Mouse (Mus musculus) neural tube, embryonic 13.5 days (tissue): Measurements from ENCODE around the gene Dpep2nb. TPM values are rescaled to one million over a fixed set of nuclear protein-coding genes. Genes with fewer than 3 reads are reported as not detected.

ENCODE experiments used
- ATAC-seq: fragments of 200-750 bp; cut with Nextera tagmentation; 2 replicates; pipeline ENCODE4 v1.8.0; 2017; ENCODE audit warnings: low read depth, mild to moderate bottlenecking, moderate TSS enrichment, moderate library complexity
- H3K27ac ChIP-seq: fragments of 300-500 bp; sonication (generic); replicated peaks from 2 replicates; pipeline ENCODE4 v1.5.1; 2015; ENCODE audit warnings: moderate library complexity, mild to moderate bottlenecking, inconsistent platforms
- H3K27me3 ChIP-seq: fragments of 300-500 bp; sonication (generic); 2 replicates; pipeline ENCODE4 v1.6.1; 2015; ENCODE audit warnings: mild to moderate bottlenecking, inconsistent platforms
- H3K36me3 ChIP-seq: fragments of 300-500 bp; sonication (generic); 2 replicates; pipeline ENCODE4 v1.6.1; 2015; ENCODE audit warnings: mild to moderate bottlenecking, inconsistent platforms
- H3K4me1 ChIP-seq: fragments of 300-500 bp; sonication (generic); replicated peaks from 2 replicates; pipeline ENCODE4 v1.6.1; 2015; ENCODE audit warnings: inconsistent platforms
- H3K4me2 ChIP-seq: fragments of 300-500 bp; sonication (generic); 2 replicates; pipeline ENCODE4 v1.6.1; 2015; ENCODE audit warnings: inconsistent platforms, mild to moderate bottlenecking, moderate library complexity
- H3K4me3 ChIP-seq: fragments of 300-500 bp; sonication (generic); 2 replicates; pipeline ENCODE4 v1.5.1; 2015; ENCODE audit warnings: mild to moderate bottlenecking, inconsistent platforms
- H3K9ac ChIP-seq: fragments of 300-500 bp; sonication (generic); 2 replicates; pipeline ENCODE4 v1.6.1; 2015; ENCODE audit warnings: moderate library complexity, mild to moderate bottlenecking, inconsistent platforms
- H3K9me3 ChIP-seq: fragments of 300-500 bp; sonication (generic); 2 replicates; pipeline ENCODE4 v1.6.1; 2016; ENCODE audit warnings: inconsistent platforms
- WGBS: fragments of 180-500 bp; shearing (Covaris S2); methylation state at CpG from one replicate; pipeline ENCODE4 v1.1.7; 2015; 5-methylcytosine and 5-hydroxymethylcytosine counted together
- polyA plus RNA-seq: library from polyadenylated mRNA; unstranded; fragments of >200 nt; fragmentation: Nextera tagmentation; extraction: Ambion mirVana; gene quantifications from 2 replicates; pipeline ENCODE4 v1.2.1, GENCODE M21; 2015

Dpep2nb gene
- polyA plus RNA-seq, 1 experiment from 2014 or later = 0.24 TPM

GRCm38 (mm10) chr8:105971019-105971720 is 34.6 kb downstream of the Dpep2nb start:
- no peak overlapping the region for H3K27ac ChIP-seq
- no peak overlapping the region for H3K4me3 ChIP-seq
- 70% methylated on average over 8 of the region's 8 CpGs for WGBS
- H3K9me3 ChIP-seq = no peaks in the 10 kb centered on the region
- no peak for ATAC-seq
- H3K9ac ChIP-seq = no peak overlapping the region
- peaks cover 21% of the 10 kb centered on the region for H3K27me3 ChIP-seq
- H3K36me3 ChIP-seq = no peaks in the 10 kb centered on the region
- no peaks in the 10 kb centered on the region for H3K4me1 ChIP-seq
- H3K4me2 ChIP-seq = no peak overlapping the region

- no peaks in the 10 kb centered on the region for H3K9me3 ChIP-seq
- H3K4me3 ChIP-seq = no peak overlapping the region
- WGBS = 79% methylated on average over 1 of the region's 1 CpGs
- H3K9ac ChIP-seq = no peak overlapping the region
- H3K27ac ChIP-seq = no peak overlapping the region
- H3K4me2 ChIP-seq = no peak overlapping the region
- H3K27me3 ChIP-seq = peaks cover 39% of the 10 kb centered on the region
- H3K4me1 ChIP-seq = peaks cover 11% of the 10 kb centered on the region
- no peaks in the 10 kb centered on the region for H3K36me3 ChIP-seq
- no peak for ATAC-seq
Observed at GRCm38 (mm10) chr8:105969367-105969766, 36.4 kb downstream of the Dpep2nb start.

- H3K4me3 ChIP-seq = peak overlapping the region; percentile 4; the same call in 1 of the 2 replicates
- ATAC-seq = no peak
- H3K36me3 ChIP-seq = no peaks in the 10 kb centered on the region
- no peaks in the 10 kb centered on the region for H3K9me3 ChIP-seq
- H3K9ac ChIP-seq = no peak overlapping the region
- H3K27ac ChIP-seq = no peak overlapping the region
- H3K4me1 ChIP-seq = peaks cover 11% of the 10 kb centered on the region
- H3K27me3 ChIP-seq = peaks cover 45% of the 10 kb centered on the region
- peak overlapping the region; percentile 60 for H3K4me2 ChIP-seq
- 8% methylated on average over 19 of the region's 19 CpGs for WGBS
Observed at GRCm38 (mm10) chr8:105966692-105967311, 39.0 kb downstream of the Dpep2nb start.

- H3K4me3 ChIP-seq = peak within 1 kb of the TSS; percentile 50
- WGBS = under 1% methylated on average over 35 of the region's 47 CpGs
- peaks cover 11% of the 10 kb centered on the region for H3K4me1 ChIP-seq
- H3K9me3 ChIP-seq = no peaks in the 10 kb centered on the region
- H3K36me3 ChIP-seq = no peaks in the 10 kb centered on the region
- ATAC-seq = peak; percentile 71
- H3K9ac ChIP-seq = peak within 1 kb of the TSS; percentile 68
- peaks cover 45% of the 10 kb centered on the region for H3K27me3 ChIP-seq
- H3K27ac ChIP-seq = no peak within 1 kb of the TSS
- H3K4me2 ChIP-seq = peak within 1 kb of the TSS; percentile 60
Observed at GRCm38 (mm10) chr8:105965905-105966341, 39.9 kb downstream of the Dpep2nb start, which contains the start of gene Slc12a4. Gene Slc12a4, minus strand, starts transcription at chr8:105966097.

- WGBS = 3% methylated on average over 34 of the region's 40 CpGs
- ATAC-seq = peak; percentile 69
- no peaks in the 10 kb centered on the region for H3K36me3 ChIP-seq
- H3K27ac ChIP-seq = no peak overlapping the region
- no peaks in the 10 kb centered on the region for H3K9me3 ChIP-seq
- H3K27me3 ChIP-seq = peaks cover 45% of the 10 kb centered on the region
- peak overlapping the region; percentile 50 for H3K4me3 ChIP-seq
- peaks cover 11% of the 10 kb centered on the region for H3K4me1 ChIP-seq
- peak overlapping the region; percentile 60 for H3K4me2 ChIP-seq
- H3K9ac ChIP-seq = peak overlapping the region; percentile 68
Observed at GRCm38 (mm10) chr8:105965266-105965904, 40.4 kb downstream of the Dpep2nb start.

GRCm38 (mm10) chr8:105964506-105965265 is 41.1 kb downstream of the Dpep2nb start:
- H3K9ac ChIP-seq = peak overlapping the region; percentile 68; the same call in 1 of the 2 replicates
- H3K9me3 ChIP-seq = no peaks in the 10 kb centered on the region
- peak overlapping the region; percentile 50 for H3K4me3 ChIP-seq
- 69% methylated on average over 12 of the region's 12 CpGs for WGBS
- peaks cover 11% of the 10 kb centered on the region for H3K4me1 ChIP-seq
- no peaks in the 10 kb centered on the region for H3K36me3 ChIP-seq
- no peak overlapping the region for H3K27ac ChIP-seq
- ATAC-seq = no peak
- peaks cover 45% of the 10 kb centered on the region for H3K27me3 ChIP-seq
- peak overlapping the region; percentile 60 for H3K4me2 ChIP-seq

- H3K4me3 ChIP-seq = no peak overlapping the region
- WGBS = 87% methylated on average over 10 of the region's 10 CpGs
Observed at GRCm38 (mm10) chr8:105961536-105961935, 44.2 kb downstream of the Dpep2nb start.

GRCm38 (mm10) chr8:105961101-105961500 is 44.7 kb downstream of the Dpep2nb start:
- Histone ChIP-seq H3K9ac (no peak overlapping the region), H3K4me3 (no peak overlapping the region), H3K4me1 (peaks cover 11% of the 10 kb centered on the region), H3K27me3 (peaks cover 23% of the 10 kb centered on the region), H3K27ac (no peak overlapping the region), H3K9me3 (no peaks in the 10 kb centered on the region), H3K36me3 (no peaks in the 10 kb centered on the region), H3K4me2 (no peak overlapping the region)
- no peak for ATAC-seq
- WGBS = 78% methylated on average over 14 of the region's 14 CpGs

More at GRCm38 (mm10) chr8:105961536-105961935, 44.2 kb downstream of the Dpep2nb start:
- Histone ChIP-seq H3K9me3 (no peaks in the 10 kb centered on the region), H3K27me3 (peaks cover 27% of the 10 kb centered on the region), H3K4me2 (no peak overlapping the region), H3K36me3 (no peaks in the 10 kb centered on the region), H3K4me1 (peaks cover 11% of the 10 kb centered on the region), H3K9ac (no peak overlapping the region), H3K27ac (no peak overlapping the region)
- no peak for ATAC-seq

- WGBS = 88% methylated on average over 7 of the region's 7 CpGs
- no peaks in the 10 kb centered on the region; the same call in 1 of the 2 replicates for H3K4me1 ChIP-seq
- no peak for ATAC-seq
Observed at GRCm38 (mm10) chr8:105959350-105959749, 46.4 kb downstream of the Dpep2nb start.

GRCm38 (mm10) chr8:105957813-105958212 is 48.0 kb downstream of the Dpep2nb start:
- no peak for ATAC-seq
- no peak overlapping the region for H3K9ac ChIP-seq

More at GRCm38 (mm10) chr8:105959350-105959749, 46.4 kb downstream of the Dpep2nb start:
- no peaks in the 10 kb centered on the region for H3K36me3 ChIP-seq
- no peaks in the 10 kb centered on the region for H3K9me3 ChIP-seq
- peaks cover 5% of the 10 kb centered on the region for H3K27me3 ChIP-seq
- no peak overlapping the region for H3K4me3 ChIP-seq
- H3K27ac ChIP-seq = no peak overlapping the region
- no peak overlapping the region for H3K9ac ChIP-seq
- H3K4me2 ChIP-seq = no peak overlapping the region

GRCm38 (mm10) chr8:105956556-105956955 is 49.2 kb downstream of the Dpep2nb start:
- Histone ChIP-seq H3K4me3 (no peak overlapping the region), H3K36me3 (no peaks in the 10 kb centered on the region), H3K9me3 (no peaks in the 10 kb centered on the region), H3K27me3 (no peaks in the 10 kb centered on the region), H3K9ac (no peak overlapping the region), H3K4me1 (0 out of 2 replicates have a peak, but pooled peaks cover under 1% of the 10 kb centered on the region), H3K4me2 (no peak overlapping the region), H3K27ac (no peak overlapping the region)
- ATAC-seq = no peak
- 92% methylated on average over 4 of the region's 4 CpGs for WGBS

More at GRCm38 (mm10) chr8:105957813-105958212, 48.0 kb downstream of the Dpep2nb start:
- H3K4me3 ChIP-seq = no peak overlapping the region
- no peak overlapping the region for H3K27ac ChIP-seq
- H3K4me2 ChIP-seq = no peak overlapping the region
- no peaks in the 10 kb centered on the region for H3K9me3 ChIP-seq
- no peaks in the 10 kb centered on the region for H3K27me3 ChIP-seq
- WGBS = 84% methylated on average over 3 of the region's 4 CpGs
- no peaks in the 10 kb centered on the region for H3K36me3 ChIP-seq
- H3K4me1 ChIP-seq = no peaks in the 10 kb centered on the region
